Mouse (Mus musculus): ENCODE data around the gene Cntnap1. TPM values are rescaled to one million over a fixed set of nuclear protein-coding genes. Genes with fewer than 3 reads are reported as not detected.
"Not testable (repeated sequence)": the region's sequence is repeated elsewhere in the genome, so short reads cannot be mapped to it uniquely, and the experiment has no call there.

Cntnap1 gene
- polyA plus RNA-seq (2016; fragmentation: Nextera tagmentation; extraction: Ambion mirVana): 0.04 and 0.09 TPM in 2 replicates

- H3K27me3 ChIP-seq (ENCODE audit: low read depth, poor library complexity, severe bottlenecking): peaks cover 92% of the 10 kb centered on the region
- H3K9me3 ChIP-seq (replicated peaks): no peaks in the 10 kb centered on the region
- peaks cover 67% of the 10 kb centered on the region for H3K4me1 ChIP-seq
- under 1% methylated on average over 35 of the region's 35 CpGs for WGBS
- DNase-seq (ENCODE audit: low spot score): no peak
- H3K36me3 ChIP-seq: no peaks in the 10 kb centered on the region; the same call in 1 of the 2 replicates
- peak within 1 kb of the TSS; percentile 69 for H3K4me3 ChIP-seq
- peak within 1 kb of the TSS; percentile 73 for H3K27ac ChIP-seq
These were observed at the start of gene Cntnap1 for GRCm38 (mm10) chr11:101170354-101170810. Cntnap1 (plus strand) TSS chr11:101170523.

- WGBS: 26% methylated on average over 19 of the region's 19 CpGs
- DNase-seq (ENCODE audit: low spot score): no peak
- H3K27me3 ChIP-seq (ENCODE audit: low read depth, poor library complexity, severe bottlenecking): no peaks in the 10 kb centered on the region
These were observed 49.7 kb upstream of the Cntnap1 start for GRCm38 (mm10) chr11:101120545-101121188.

GRCm38 (mm10) chr11:101124494-101124893 lies 45.8 kb upstream of the Cntnap1 start:
- not testable (repeated sequence) for H3K27ac ChIP-seq; H3K27me3 ChIP-seq (ENCODE audit: low read depth, poor library complexity, severe bottlenecking); H3K9me3 ChIP-seq (replicated peaks); H3K4me3 ChIP-seq; DNase-seq (ENCODE audit: low spot score)
- H3K4me1 ChIP-seq: peaks cover 15% of the 10 kb centered on the region
- WGBS: 97% methylated on average over 8 of the region's 8 CpGs
- peaks cover 62% of the 10 kb centered on the region for H3K36me3 ChIP-seq

More at GRCm38 (mm10) chr11:101120545-101121188, 49.7 kb upstream of the Cntnap1 start:
- Histone ChIP-seq H3K4me1 (peaks cover 31% of the 10 kb centered on the region), H3K36me3 (peaks cover 60% of the 10 kb centered on the region), H3K27ac (peak overlapping the region; percentile 89), H3K4me3 (peak overlapping the region; percentile 96), H3K9me3 (replicated peaks) (no peaks in the 10 kb centered on the region)

GRCm38 (mm10) chr11:101125008-101125407 lies 45.3 kb upstream of the Cntnap1 start:
- Histone ChIP-seq H3K36me3 (peaks cover 62% of the 10 kb centered on the region), H3K4me1 (peaks cover 14% of the 10 kb centered on the region)
- H3K27ac ChIP-seq; H3K4me3 ChIP-seq; H3K27me3 ChIP-seq (ENCODE audit: low read depth, poor library complexity, severe bottlenecking); DNase-seq (ENCODE audit: low spot score); H3K9me3 ChIP-seq (replicated peaks): not testable (repeated sequence)
- 94% methylated on average over 9 of the region's 9 CpGs for WGBS

- peaks cover 7% of the 10 kb centered on the region; the same call in 1 of the 2 replicates for H3K4me1 ChIP-seq
- no peak overlapping the region for H3K27ac ChIP-seq
- no peak for DNase-seq (ENCODE audit: low spot score)
- 0 out of 2 replicates have a peak, but pooled peaks cover 3% of the 10 kb centered on the region for H3K27me3 ChIP-seq (ENCODE audit: low read depth, poor library complexity, severe bottlenecking)
- no peak overlapping the region for H3K4me3 ChIP-seq
- WGBS: 94% methylated on average over 1 of the region's 1 CpGs
- no peaks in the 10 kb centered on the region; the same call in 1 of the 2 replicates for H3K9me3 ChIP-seq (replicated peaks)
- peaks cover 54% of the 10 kb centered on the region for H3K36me3 ChIP-seq
These were observed 43.2 kb upstream of the Cntnap1 start for GRCm38 (mm10) chr11:101127075-101127474.

- H3K4me1 ChIP-seq: peaks cover 7% of the 10 kb centered on the region; the same call in 1 of the 2 replicates
- H3K36me3 ChIP-seq: peaks cover 33% of the 10 kb centered on the region
- 0 out of 2 replicates have a peak, but pooled peaks cover 3% of the 10 kb centered on the region for H3K27me3 ChIP-seq (ENCODE audit: low read depth, poor library complexity, severe bottlenecking)
- H3K9me3 ChIP-seq (replicated peaks): no peaks in the 10 kb centered on the region; the same call in 1 of the 2 replicates
- DNase-seq (ENCODE audit: low spot score): no peak
- 86% methylated on average over 11 of the region's 11 CpGs for WGBS
- H3K4me3 ChIP-seq: no peak overlapping the region
- no peak overlapping the region for H3K27ac ChIP-seq
These were observed 41.2 kb upstream of the Cntnap1 start for GRCm38 (mm10) chr11:101128996-101129577.

- Histone ChIP-seq H3K9me3 (replicated peaks) (no peaks in the 10 kb centered on the region; the same call in 1 of the 2 replicates), H3K27me3 (ENCODE audit: low read depth, poor library complexity, severe bottlenecking) (0 out of 2 replicates have a peak, but pooled peaks cover 3% of the 10 kb centered on the region), H3K36me3 (peaks cover 23% of the 10 kb centered on the region), H3K27ac (no peak overlapping the region), H3K4me3 (no peak overlapping the region), H3K4me1 (peaks cover 7% of the 10 kb centered on the region; the same call in 1 of the 2 replicates)
- whole genome bisulfite sequencing: 47% methylated on average over 18 of the region's 18 CpGs
- no peak for DNase-seq (ENCODE audit: low spot score)
These were observed 40.1 kb upstream of the Cntnap1 start for GRCm38 (mm10) chr11:101130056-101130756.

GRCm38 (mm10) chr11:101131187-101131586 lies 39.1 kb upstream of the Cntnap1 start:
- Histone ChIP-seq H3K27ac (no peak overlapping the region), H3K4me1 (peaks cover 7% of the 10 kb centered on the region; the same call in 1 of the 2 replicates), H3K4me3 (no peak overlapping the region), H3K36me3 (peaks cover 14% of the 10 kb centered on the region), H3K9me3 (replicated peaks) (no peaks in the 10 kb centered on the region; the same call in 1 of the 2 replicates), H3K27me3 (ENCODE audit: low read depth, poor library complexity, severe bottlenecking) (0 out of 2 replicates have a peak, but pooled peaks cover 3% of the 10 kb centered on the region)
- WGBS: 92% methylated on average over 2 of the region's 2 CpGs
- no peak for DNase-seq (ENCODE audit: low spot score)

GRCm38 (mm10) chr11:101131701-101132100 lies 38.6 kb upstream of the Cntnap1 start:
- Histone ChIP-seq H3K27me3 (ENCODE audit: low read depth, poor library complexity, severe bottlenecking) (0 out of 2 replicates have a peak, but pooled peaks cover 3% of the 10 kb centered on the region), H3K4me1 (peaks cover 7% of the 10 kb centered on the region; the same call in 1 of the 2 replicates), H3K27ac (no peak overlapping the region), H3K4me3 (no peak overlapping the region), H3K9me3 (replicated peaks) (no peaks in the 10 kb centered on the region), H3K36me3 (peaks cover 8% of the 10 kb centered on the region)
- 92% methylated on average over 6 of the region's 6 CpGs for WGBS
- no peak for DNase-seq (ENCODE audit: low spot score)

- H3K9me3 ChIP-seq (replicated peaks): no peaks in the 10 kb centered on the region
- H3K27me3 ChIP-seq (ENCODE audit: low read depth, poor library complexity, severe bottlenecking): 0 out of 2 replicates have a peak, but pooled peaks cover 3% of the 10 kb centered on the region
- no peak overlapping the region for H3K4me3 ChIP-seq
- 76% methylated on average over 12 of the region's 12 CpGs for WGBS
- H3K27ac ChIP-seq: no peak overlapping the region
- peaks cover 7% of the 10 kb centered on the region; the same call in 1 of the 2 replicates for H3K4me1 ChIP-seq
- no peaks in the 10 kb centered on the region for H3K36me3 ChIP-seq
- DNase-seq (ENCODE audit: low spot score): no peak
These were observed 37.3 kb upstream of the Cntnap1 start for GRCm38 (mm10) chr11:101133037-101133436.

GRCm38 (mm10) chr11:101134217-101134865 lies 36.0 kb upstream of the Cntnap1 start:
- no peak overlapping the region for H3K27ac ChIP-seq
- H3K36me3 ChIP-seq: no peaks in the 10 kb centered on the region
- no peaks in the 10 kb centered on the region for H3K9me3 ChIP-seq (replicated peaks)
- peaks cover 4% of the 10 kb centered on the region; the same call in 1 of the 2 replicates for H3K27me3 ChIP-seq (ENCODE audit: low read depth, poor library complexity, severe bottlenecking)
- WGBS: 90% methylated on average over 13 of the region's 13 CpGs
- H3K4me1 ChIP-seq: peaks cover 14% of the 10 kb centered on the region
- no peak overlapping the region for H3K4me3 ChIP-seq
- no peak for DNase-seq (ENCODE audit: low spot score)

GRCm38 (mm10) chr11:101137000-101137399 lies 33.3 kb upstream of the Cntnap1 start:
- Histone ChIP-seq H3K36me3 (no peaks in the 10 kb centered on the region), H3K9me3 (replicated peaks) (no peaks in the 10 kb centered on the region), H3K4me1 (peaks cover 14% of the 10 kb centered on the region), H3K27me3 (ENCODE audit: low read depth, poor library complexity, severe bottlenecking) (peaks cover 27% of the 10 kb centered on the region), H3K4me3 (no peak overlapping the region), H3K27ac (no peak overlapping the region)
- no peak for DNase-seq (ENCODE audit: low spot score)
- 86% methylated on average over 7 of the region's 7 CpGs for WGBS
